Mouse (Mus musculus) hindbrain, postnatal 0 days (tissue): ENCODE results near the gene Gm14548. TPM values are rescaled to one million over a fixed set of nuclear protein-coding genes. Genes with fewer than 3 reads are reported as not detected.
A peak's percentile ranks its signal among the peaks of the same experiment; 100 is the strongest.
"Not testable (repeated sequence)": the region's sequence is repeated elsewhere in the genome, so short reads cannot be mapped to it uniquely, and the experiment has no call there.

Source experiments
- ATAC-seq: fragments of 200-750 bp; cut with Nextera tagmentation; 2 replicates; pipeline ENCODE4 v1.8.0; 2017; ENCODE audit warnings: mild to moderate bottlenecking, moderate TSS enrichment, moderate library complexity
- DNase-seq: peaks from one replicate; pipeline ENCODE4 v3.0.0-alpha.2; 2015; ENCODE audit warnings: low spot score
- H3K27ac ChIP-seq: fragments of 300-500 bp; sonication (generic); 2 replicates; pipeline ENCODE4 v1.5.1; 2014; ENCODE audit warnings: mild to moderate bottlenecking
- H3K27me3 ChIP-seq: fragments of 300-500 bp; sonication (generic); 2 replicates; pipeline ENCODE4 v1.6.1; 2014; ENCODE audit warnings: low read length, mixed read lengths; ENCODE audit not compliant: insufficient read depth
- H3K36me3 ChIP-seq: fragments of 300-500 bp; sonication (generic); 2 replicates; pipeline ENCODE4 v1.6.1; 2014; ENCODE audit warnings: low read length, mixed read lengths; ENCODE audit not compliant: insufficient read depth
- H3K4me1 ChIP-seq: fragments of 300-500 bp; sonication (generic); 2 replicates; pipeline ENCODE4 v1.6.1; 2014; ENCODE audit warnings: antibody characterized with exemption, low read length, mixed read lengths; ENCODE audit not compliant: insufficient read depth
- H3K4me2 ChIP-seq: fragments of 300-500 bp; sonication (generic); 2 replicates; pipeline ENCODE4 v1.6.1; 2014; ENCODE audit warnings: low read depth, mild to moderate bottlenecking, low read length, moderate library complexity, mixed read lengths
- H3K4me3 ChIP-seq: fragments of 300-500 bp; sonication (generic); 2 replicates; pipeline ENCODE4 v1.5.1; 2014; ENCODE audit warnings: low read length
- H3K9ac ChIP-seq: fragments of 300-500 bp; sonication (generic); replicated peaks from 2 replicates; pipeline ENCODE4 v1.6.1; 2014; ENCODE audit warnings: mild to moderate bottlenecking, low read length, moderate library complexity, mixed read lengths
- H3K9me3 ChIP-seq: fragments of 300-500 bp; sonication (generic); 2 replicates; pipeline ENCODE4 v1.6.1; 2016; ENCODE audit warnings: low read length, mixed read lengths
- CTCF ChIP-seq: IDR thresholded peaks from 2 replicates; pipeline ENCODE4 v1.5.1; 2016; ENCODE audit warnings: antibody characterized with exemption, control low read depth, low read depth
- WGBS: fragments of 180-500 bp; shearing (Covaris S2); extraction: QIAGEN DNeasy Blood & Tissue Kit; methylation state at CpG from one replicate; pipeline ENCODE4 v1.1.7; 2014; 5-methylcytosine and 5-hydroxymethylcytosine counted together
- polyA plus RNA-seq: library from polyadenylated mRNA; unstranded; fragments of >200 nt; fragmentation: Nextera tagmentation; extraction: Ambion mirVana; gene quantifications from 2 replicates; pipeline ENCODE4 v1.2.1, GENCODE M21; 2015
- total RNA-seq: library from RNA; depleted of rRNA; stranded (reverse); fragments of >200 nt; gene quantifications from 2 replicates; pipeline ENCODE4 v1.2.3, GENCODE M21; 2014; rRNA removed

The Gm14548 gene
- total RNA-seq (0.07 TPM in 1 of 2 replicates, not detected in the other), polyA plus RNA-seq (not detected in 2 replicates)

- not testable (repeated sequence) for H3K9me3 ChIP-seq, H3K36me3 ChIP-seq, H3K27ac ChIP-seq, H3K4me1 ChIP-seq, H3K27me3 ChIP-seq, H3K9ac ChIP-seq, H3K4me3 ChIP-seq, H3K4me2 ChIP-seq, DNase-seq, ATAC-seq
- WGBS: 69% methylated on average over 3 of the region's 3 CpGs
Measured at GRCm38 (mm10) chr7:3898036-3898590, at the start of gene Gm14548. Gene Gm14548 (minus strand): TSS chr7:3898120.

GRCm38 (mm10) chr7:3946117-3946516 is 48.2 kb upstream of the Gm14548 start:
- H3K27me3 ChIP-seq: no peaks in the 10 kb centered on the region
- H3K9me3 ChIP-seq: no peaks in the 10 kb centered on the region
- no peak overlapping the region for H3K4me2 ChIP-seq
- H3K4me3 ChIP-seq: no peak overlapping the region
- no peak for DNase-seq
- no peaks in the 10 kb centered on the region for H3K36me3 ChIP-seq
- no peak overlapping the region for H3K9ac ChIP-seq
- TF ChIP-seq CTCF: no peak
- WGBS: 66% methylated on average over 4 of the region's 4 CpGs
- no peak overlapping the region for H3K27ac ChIP-seq
- no peak for ATAC-seq
- H3K4me1 ChIP-seq: no peaks in the 10 kb centered on the region

GRCm38 (mm10) chr7:3940915-3941314 is 43.0 kb upstream of the Gm14548 start:
- H3K9ac ChIP-seq: no peak overlapping the region
- H3K27ac ChIP-seq: no peak overlapping the region
- TF ChIP-seq CTCF: no peak
- no peaks in the 10 kb centered on the region for H3K9me3 ChIP-seq
- ATAC-seq: no peak
- H3K4me1 ChIP-seq: no peaks in the 10 kb centered on the region
- WGBS: 77% methylated on average over 3 of the region's 3 CpGs
- H3K4me2 ChIP-seq: no peak overlapping the region
- no peaks in the 10 kb centered on the region for H3K27me3 ChIP-seq
- no peaks in the 10 kb centered on the region for H3K36me3 ChIP-seq
- DNase-seq: no peak
- no peak overlapping the region for H3K4me3 ChIP-seq

GRCm38 (mm10) chr7:3939866-3940525 is 42.1 kb upstream of the Gm14548 start:
- TF ChIP-seq CTCF: no peak
- Histone ChIP-seq H3K4me3 (no peak overlapping the region), H3K4me1 (no peaks in the 10 kb centered on the region), H3K27ac (no peak overlapping the region), H3K9ac (no peak overlapping the region), H3K36me3 (no peaks in the 10 kb centered on the region), H3K9me3 (no peaks in the 10 kb centered on the region), H3K4me2 (no peak overlapping the region), H3K27me3 (no peaks in the 10 kb centered on the region)
- no peak for ATAC-seq
- 77% methylated on average over 1 of the region's 1 CpGs for WGBS
- DNase-seq: no peak

- not testable (repeated sequence) for H3K4me3 ChIP-seq, H3K27me3 ChIP-seq, H3K4me2 ChIP-seq, H3K9me3 ChIP-seq, H3K9ac ChIP-seq, ATAC-seq, H3K36me3 ChIP-seq, DNase-seq, H3K4me1 ChIP-seq, H3K27ac ChIP-seq
Measured at GRCm38 (mm10) chr7:3935473-3935872, 37.6 kb upstream of the Gm14548 start.

GRCm38 (mm10) chr7:3915387-3915786 is 17.5 kb upstream of the Gm14548 start, which contains the start of gene Lilra6:
Gene Lilra6 (minus strand): TSS chr7:3915503.
- not testable (repeated sequence) for H3K27ac ChIP-seq, H3K4me2 ChIP-seq, H3K9ac ChIP-seq, DNase-seq, H3K4me3 ChIP-seq, ATAC-seq, H3K36me3 ChIP-seq, H3K27me3 ChIP-seq, H3K9me3 ChIP-seq, H3K4me1 ChIP-seq
- WGBS: 69% methylated on average over 2 of the region's 2 CpGs

- 12% methylated on average over 1 of the region's 1 CpGs for WGBS
- no peaks in the 10 kb centered on the region for H3K36me3 ChIP-seq
- no peak overlapping the region for H3K27ac ChIP-seq
- H3K4me3 ChIP-seq: no peak overlapping the region
- no peak overlapping the region for H3K9ac ChIP-seq
- DNase-seq: no peak
- no peak overlapping the region for H3K4me2 ChIP-seq
- no peaks in the 10 kb centered on the region for H3K27me3 ChIP-seq
- H3K9me3 ChIP-seq: no peaks in the 10 kb centered on the region
- no peak for ATAC-seq
- peak; percentile 4; the same call in 1 of the 2 replicates for TF ChIP-seq CTCF
- no peaks in the 10 kb centered on the region for H3K4me1 ChIP-seq
Measured at GRCm38 (mm10) chr7:3903704-3904103, 5.8 kb upstream of the Gm14548 start.

GRCm38 (mm10) chr7:3875032-3875431 is 22.9 kb downstream of the Gm14548 start:
- H3K4me3 ChIP-seq, DNase-seq, H3K4me1 ChIP-seq, H3K4me2 ChIP-seq, H3K9ac ChIP-seq, H3K9me3 ChIP-seq, H3K27me3 ChIP-seq, ATAC-seq, H3K27ac ChIP-seq, H3K36me3 ChIP-seq: not testable (repeated sequence)
- no CpG with 5 or more reads among the region's 1 CpGs for WGBS

- DNase-seq, H3K27ac ChIP-seq, ATAC-seq, H3K4me1 ChIP-seq, H3K36me3 ChIP-seq, H3K27me3 ChIP-seq, H3K4me2 ChIP-seq, H3K9ac ChIP-seq, H3K4me3 ChIP-seq, H3K9me3 ChIP-seq: not testable (repeated sequence)
- WGBS: no CpG with 5 or more reads among the region's 2 CpGs
Measured at GRCm38 (mm10) chr7:3844951-3845350, 53.0 kb downstream of the Gm14548 start, which contains the start of gene Pira2. Gene Pira2 (minus strand): TSS chr7:3845051.

GRCm38 (mm10) chr7:3837854-3838253 is 60.1 kb downstream of the Gm14548 start:
- no CpG with 5 or more reads among the region's 1 CpGs for WGBS
- not testable (repeated sequence) for ATAC-seq, DNase-seq

More at GRCm38 (mm10) chr7:3837854-3838253, 60.1 kb downstream of the Gm14548 start:
- H3K4me2 ChIP-seq, H3K4me3 ChIP-seq, H3K9me3 ChIP-seq, H3K36me3 ChIP-seq, H3K9ac ChIP-seq, H3K4me1 ChIP-seq, H3K27me3 ChIP-seq, H3K27ac ChIP-seq: not testable (repeated sequence)
